Mouse (Mus musculus) liver, adult 2 months (tissue): ENCODE results near the gene Phf6. TPM values are rescaled to one million over a fixed set of nuclear protein-coding genes. Genes with fewer than 3 reads are reported as not detected.
A peak's percentile ranks its signal among the peaks of the same experiment; 100 is the strongest.

Experiments
- DNase-seq: peaks from one replicate; pipeline ENCODE4 v3.0.0-alpha.2; 2011; ENCODE audit warnings: low read depth, low spot score; ENCODE audit errors: extremely low read depth
- H3K27ac ChIP-seq: fragments of 200-500 bp; replicated peaks from 2 replicates; pipeline ENCODE4 v1.5.1; 2012; ENCODE audit warnings: low read depth, mild to moderate bottlenecking, control low read depth, inconsistent platforms, low read length; ENCODE audit not compliant: insufficient read depth
- H3K27me3 ChIP-seq: fragments of 200-500 bp; 2 replicates; pipeline ENCODE4 v1.6.1; 2012; ENCODE audit warnings: mild to moderate bottlenecking, moderate library complexity, low read length, inconsistent platforms; ENCODE audit not compliant: control insufficient read depth, insufficient read depth
- H3K36me3 ChIP-seq: fragments of 200-500 bp; 2 replicates; pipeline ENCODE4 v1.6.1; 2012; ENCODE audit warnings: low read length, inconsistent platforms; ENCODE audit not compliant: control insufficient read depth, insufficient read depth
- H3K4me1 ChIP-seq: fragments of 200-500 bp; 2 replicates; pipeline ENCODE4 v1.6.1; 2011; ENCODE audit warnings: low read length; ENCODE audit not compliant: control insufficient read depth, insufficient read depth
- H3K4me3 ChIP-seq: fragments of 200-500 bp; 2 replicates; pipeline ENCODE4 v1.5.1; 2011; ENCODE audit warnings: low read depth, mild to moderate bottlenecking, control low read depth, low read length, moderate library complexity; ENCODE audit not compliant: insufficient read depth
- H3K79me2 ChIP-seq: fragments of 200-500 bp; 2 replicates; pipeline ENCODE4 v1.6.1; 2012; ENCODE audit warnings: inconsistent platforms, mild to moderate bottlenecking, low read length, moderate library complexity; ENCODE audit not compliant: control insufficient read depth, insufficient read depth
- H3K9ac ChIP-seq: fragments of 200-500 bp; 2 replicates; pipeline ENCODE4 v1.6.1; 2012; ENCODE audit warnings: low read depth, mild to moderate bottlenecking, control low read depth, inconsistent platforms, low read length
- CTCF ChIP-seq: fragments of 200-500 bp; IDR thresholded peaks from 2 replicates; pipeline ENCODE4 v1.5.1; 2011; ENCODE audit warnings: low read depth, low read length, control low read depth
- POLR2A ChIP-seq: fragments of 200-500 bp; IDR thresholded peaks from 2 replicates; pipeline ENCODE4 v1.6.1; 2011; ENCODE audit warnings: low read length, control low read depth; ENCODE audit not compliant: insufficient read depth; ENCODE audit errors: extremely low read depth
- WGBS: fragments of 180-500 bp; shearing (Covaris S2); methylation state at CpG from one replicate; pipeline ENCODE4 v1.1.7; 2018; 5-methylcytosine and 5-hydroxymethylcytosine counted together
- polyA plus RNA-seq: library from polyadenylated mRNA; depleted of rRNA; stranded (reverse); fragments of >200 nt; gene quantifications from 2 replicates; pipeline ENCODE4 v1.2.3, GENCODE M21; 2012
- total RNA-seq: library from RNA; depleted of rRNA; stranded (reverse); fragments of >200 nt; gene quantifications from 2 replicates; pipeline ENCODE4 v1.2.3, GENCODE M21; 2014

The Phf6 gene
- total and polyA plus RNA-seq, 2 experiments: 0.80 to 5.7 TPM

DNA sequence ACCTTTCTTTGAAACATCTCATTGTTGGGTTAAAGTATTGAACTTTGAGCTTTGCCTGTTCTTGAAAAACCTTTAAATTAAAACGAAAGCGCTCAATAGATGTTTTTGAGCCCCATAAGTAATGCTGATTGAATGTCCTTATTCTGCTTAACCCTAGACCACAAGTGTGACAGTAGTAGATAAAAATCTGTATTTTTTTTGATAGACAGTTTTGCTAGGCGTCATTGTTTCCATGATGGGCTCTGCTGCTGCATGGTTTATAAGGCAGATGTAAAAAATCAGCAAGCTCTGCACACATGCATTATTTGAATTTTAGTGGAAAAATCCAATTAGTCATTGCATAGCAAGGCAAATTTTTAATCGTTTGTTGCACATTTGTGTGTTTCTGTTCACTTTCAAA, 1.8 kb downstream of the Phf6 start:
- TF ChIP-seq CTCF (no peak), POLR2A (no peak)
- no peak overlapping the region for H3K27ac ChIP-seq
- no peaks in the 10 kb centered on the region for H3K4me1 ChIP-seq
- no peaks in the 10 kb centered on the region for H3K36me3 ChIP-seq
- no peaks in the 10 kb centered on the region for H3K27me3 ChIP-seq
- peaks cover 3% of the 10 kb centered on the region; the same call in 1 of the 2 replicates for H3K79me2 ChIP-seq
- H3K9ac ChIP-seq: no peak overlapping the region
- no peak overlapping the region for H3K4me3 ChIP-seq
- WGBS: 43% methylated on average over 4 of the region's 4 CpGs
- no peak for DNase-seq

DNA sequence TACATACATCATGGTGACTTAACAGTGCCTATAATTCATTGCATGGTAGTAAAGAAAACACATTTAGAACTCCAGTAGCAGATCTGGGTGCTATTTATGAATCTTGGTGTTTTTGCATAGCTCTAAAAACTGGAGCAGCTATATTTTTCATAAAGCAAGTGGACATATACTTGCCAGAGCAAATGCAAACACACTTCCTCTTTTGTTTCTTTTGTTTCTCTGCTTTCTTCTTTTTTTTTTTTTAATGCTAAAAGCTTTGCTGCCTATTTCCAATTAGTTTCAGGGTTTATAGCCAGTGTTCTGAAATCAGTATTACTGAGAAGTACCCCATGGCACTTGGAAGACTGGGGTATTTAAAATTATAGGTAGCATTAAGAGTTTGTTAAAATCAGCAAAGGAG, 2.6 kb downstream of the Phf6 start:
- Histone ChIP-seq H3K79me2 (peaks cover 3% of the 10 kb centered on the region; the same call in 1 of the 2 replicates), H3K27me3 (no peaks in the 10 kb centered on the region), H3K27ac (no peak overlapping the region), H3K9ac (no peak overlapping the region), H3K4me1 (no peaks in the 10 kb centered on the region), H3K4me3 (no peak overlapping the region), H3K36me3 (no peaks in the 10 kb centered on the region)
- DNase-seq: no peak
- no peak for TF ChIP-seq CTCF
- no peak for TF ChIP-seq POLR2A

DNA sequence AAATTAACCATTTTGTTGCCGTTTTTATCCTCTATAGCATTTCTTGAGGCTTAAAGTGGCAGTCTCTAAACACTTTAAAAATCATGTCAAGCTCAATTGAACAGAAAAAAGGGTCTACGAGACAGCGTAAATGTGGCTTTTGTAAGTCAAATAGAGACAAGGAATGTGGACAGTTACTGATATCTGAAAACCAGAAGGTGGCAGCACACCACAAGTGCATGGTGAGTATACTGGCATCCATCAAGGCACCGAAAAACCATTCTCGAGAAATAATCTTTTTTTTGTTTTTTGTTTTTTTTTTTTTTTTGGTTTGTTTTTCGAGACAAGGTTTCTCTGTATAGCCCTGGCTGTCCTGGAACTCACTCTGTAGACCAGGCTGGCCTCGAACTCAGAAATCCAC, 4.5 kb downstream of the Phf6 start:
- DNase-seq: no peak
- Histone ChIP-seq H3K79me2 (peaks cover 3% of the 10 kb centered on the region; the same call in 1 of the 2 replicates), H3K4me1 (no peaks in the 10 kb centered on the region), H3K4me3 (no peak overlapping the region), H3K27ac (no peak overlapping the region), H3K36me3 (no peaks in the 10 kb centered on the region), H3K9ac (no peak overlapping the region), H3K27me3 (no peaks in the 10 kb centered on the region)
- 63% methylated on average over 7 of the region's 7 CpGs for WGBS
- TF ChIP-seq POLR2A: no peak
- no peak for TF ChIP-seq CTCF

DNA sequence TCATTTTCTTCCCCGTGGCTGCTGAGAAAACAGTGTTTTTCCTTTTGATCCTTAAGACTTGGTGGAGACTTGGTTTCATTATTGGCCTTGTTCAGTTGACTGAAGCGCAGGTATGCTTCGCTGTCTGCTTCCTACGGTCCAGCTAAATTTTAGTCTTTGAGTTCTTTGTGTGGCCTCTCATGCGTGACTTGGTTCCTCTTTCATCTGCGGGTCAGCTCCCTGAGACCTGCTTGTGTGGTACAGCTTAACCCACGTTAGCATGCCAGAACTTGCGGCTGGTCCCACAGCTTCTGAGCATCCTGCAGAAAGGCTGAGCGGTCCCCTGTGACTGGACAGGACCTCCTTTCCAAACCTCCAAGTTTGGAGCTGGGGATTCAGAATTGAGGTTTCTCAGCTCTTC, 14.7 kb downstream of the Phf6 start:
- no peak overlapping the region for H3K4me3 ChIP-seq
- no peak for TF ChIP-seq POLR2A
- no peak for TF ChIP-seq CTCF
- H3K27ac ChIP-seq: no peak overlapping the region
- no peaks in the 10 kb centered on the region for H3K27me3 ChIP-seq
- no peaks in the 10 kb centered on the region for H3K79me2 ChIP-seq
- no peak overlapping the region for H3K9ac ChIP-seq
- WGBS: 88% methylated on average over 9 of the region's 9 CpGs
- no peaks in the 10 kb centered on the region for H3K36me3 ChIP-seq
- no peak for DNase-seq
- no peaks in the 10 kb centered on the region for H3K4me1 ChIP-seq

DNA sequence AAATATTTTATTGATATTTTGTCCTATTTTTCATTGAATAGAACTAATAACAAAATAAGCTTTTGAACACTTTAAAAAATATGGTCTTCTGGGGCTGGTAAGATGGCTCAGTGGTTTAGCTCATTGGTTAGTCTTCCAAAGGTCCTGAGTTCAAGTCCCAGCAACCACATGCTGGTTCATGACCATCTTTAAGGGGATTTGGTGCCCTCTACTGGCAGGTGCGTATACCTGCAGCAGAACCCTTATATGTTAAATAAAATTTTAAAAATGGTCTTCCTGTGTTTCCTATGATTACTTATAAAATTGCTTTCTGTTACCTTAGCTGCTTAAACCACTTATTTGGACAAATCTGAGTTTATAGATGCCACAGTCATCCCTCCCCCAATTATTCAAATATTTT, 16.8 kb downstream of the Phf6 start:
- WGBS: 35% methylated on average over 1 of the region's 1 CpGs
- H3K36me3 ChIP-seq: no peaks in the 10 kb centered on the region
- no peaks in the 10 kb centered on the region for H3K27me3 ChIP-seq
- no peak overlapping the region for H3K9ac ChIP-seq
- H3K4me3 ChIP-seq: no peak overlapping the region
- DNase-seq: peak; percentile 29
- TF ChIP-seq POLR2A (no peak), CTCF (peak; percentile 35; the same call in 1 of the 2 replicates)
- no peak overlapping the region for H3K27ac ChIP-seq
- H3K4me1 ChIP-seq: no peaks in the 10 kb centered on the region
- no peaks in the 10 kb centered on the region for H3K79me2 ChIP-seq

DNA sequence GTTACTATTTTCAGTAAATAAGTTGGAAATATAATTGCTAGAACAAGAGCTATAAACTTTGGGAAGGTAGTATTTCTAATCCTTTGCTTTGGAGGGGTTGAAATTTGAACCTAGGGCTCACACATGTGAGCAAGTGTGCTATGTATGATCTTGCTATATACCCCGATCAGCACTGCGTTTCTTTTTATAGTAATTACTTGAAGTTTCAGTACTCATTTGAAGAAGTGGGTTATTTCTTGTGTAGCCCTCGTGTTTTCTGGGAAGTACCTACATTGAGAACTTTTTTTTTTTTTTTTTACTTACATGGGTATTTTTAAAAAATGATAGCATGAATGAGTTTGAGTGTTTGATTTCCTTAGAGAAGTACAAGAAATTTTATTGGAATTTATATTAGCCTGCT, 17.7 kb downstream of the Phf6 start:
- no peak overlapping the region for H3K4me3 ChIP-seq
- WGBS: 86% methylated on average over 3 of the region's 3 CpGs
- H3K27ac ChIP-seq: no peak overlapping the region
- H3K9ac ChIP-seq: no peak overlapping the region
- H3K4me1 ChIP-seq: no peaks in the 10 kb centered on the region
- H3K79me2 ChIP-seq: no peaks in the 10 kb centered on the region
- no peak for DNase-seq
- no peaks in the 10 kb centered on the region for H3K36me3 ChIP-seq
- H3K27me3 ChIP-seq: no peaks in the 10 kb centered on the region
- TF ChIP-seq POLR2A (no peak), CTCF (no peak)
